Mouse (Mus musculus): ENCODE data around the gene Fhl1.

The Fhl1 gene

DNA sequence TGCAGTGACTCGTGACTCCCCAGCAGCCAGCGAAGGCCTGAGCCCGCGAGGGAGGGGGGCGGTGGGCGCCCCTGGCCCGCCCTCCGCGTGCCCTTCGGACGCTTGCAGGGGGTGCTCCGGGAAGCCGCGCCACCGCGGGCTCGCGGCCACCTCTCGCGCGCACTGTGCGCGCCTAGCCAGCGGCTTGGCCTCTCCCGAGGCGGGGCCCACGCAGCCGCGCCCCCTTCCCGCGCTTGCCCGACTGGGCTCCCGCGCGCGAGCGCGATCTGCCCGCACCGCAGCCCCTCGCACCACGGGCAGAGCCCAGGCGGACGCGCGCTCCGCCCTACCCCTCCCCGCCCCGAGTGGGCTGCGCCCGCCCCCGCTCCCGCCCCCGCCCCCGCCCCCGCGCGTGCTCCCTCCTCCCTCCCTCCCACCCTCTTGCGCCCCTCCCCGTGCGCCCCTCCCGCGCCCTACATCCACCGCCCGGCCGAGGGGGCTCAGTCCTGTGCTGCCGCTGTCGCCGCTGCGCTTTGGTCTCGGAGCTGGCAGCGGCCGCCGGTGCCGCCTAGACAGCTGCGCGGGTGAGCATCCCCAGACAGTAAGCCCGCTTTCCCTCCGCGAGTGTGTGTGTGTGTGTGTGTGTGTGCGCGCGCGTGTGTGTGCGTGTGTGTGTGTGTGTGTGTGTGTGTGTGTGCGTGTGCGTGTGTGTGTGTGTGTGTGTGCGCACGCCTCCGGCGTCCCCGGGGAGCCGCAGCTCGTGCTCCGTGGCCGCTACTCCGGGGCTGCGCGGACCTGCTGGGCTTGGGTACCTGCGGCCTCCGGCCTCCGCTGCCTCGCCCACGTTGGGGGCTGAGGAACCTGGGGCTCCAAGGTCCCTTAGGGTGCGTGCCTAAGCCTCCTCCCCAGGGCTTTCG, at the start of gene Fhl1:
Gene Fhl1 (plus strand): TSS at position 482 of the 896 bp plus-strand sequence.
- in situ Hi-C loops (cut with MboI; ENCODE audit: low pct_unique_long_range_greater_than_20kb in 1 of 2, low sequenced_read_pairs in 2 of 2, unreplicated experiment in 1 of 2) = no loop called here

DNA sequence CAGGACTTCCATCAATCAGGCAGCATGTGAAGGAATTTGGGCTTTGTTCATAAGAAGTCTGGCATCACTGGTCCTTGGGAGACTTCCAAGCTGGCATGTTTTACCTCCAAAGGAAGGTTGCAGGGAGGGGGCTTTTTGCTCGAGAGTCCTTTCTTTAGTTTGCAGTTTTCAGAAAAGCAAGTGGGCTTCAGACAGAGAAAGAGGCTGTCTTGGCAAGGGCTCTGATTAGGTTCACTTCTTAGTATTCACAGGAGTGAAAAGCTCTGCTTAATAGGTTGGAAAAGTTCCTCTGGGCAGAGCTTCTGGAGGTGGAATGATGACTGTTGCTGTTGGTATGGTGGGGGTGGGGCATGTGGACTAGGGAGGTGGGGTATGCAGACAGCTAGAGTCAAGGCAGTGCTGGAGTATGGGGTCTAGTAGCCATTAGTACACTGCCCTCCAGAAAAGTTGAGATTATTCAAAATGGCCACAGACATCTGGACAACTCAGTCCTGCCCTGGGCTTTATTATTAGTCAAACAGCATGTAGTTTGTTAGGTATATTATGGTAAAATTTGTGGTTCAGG, 49.3 kb upstream of the Fhl1 start:
- in situ Hi-C loops (cut with MboI; ENCODE audit: low pct_unique_long_range_greater_than_20kb in 1 of 2, low sequenced_read_pairs in 2 of 2, unreplicated experiment in 1 of 2) = no loop called here

DNA sequence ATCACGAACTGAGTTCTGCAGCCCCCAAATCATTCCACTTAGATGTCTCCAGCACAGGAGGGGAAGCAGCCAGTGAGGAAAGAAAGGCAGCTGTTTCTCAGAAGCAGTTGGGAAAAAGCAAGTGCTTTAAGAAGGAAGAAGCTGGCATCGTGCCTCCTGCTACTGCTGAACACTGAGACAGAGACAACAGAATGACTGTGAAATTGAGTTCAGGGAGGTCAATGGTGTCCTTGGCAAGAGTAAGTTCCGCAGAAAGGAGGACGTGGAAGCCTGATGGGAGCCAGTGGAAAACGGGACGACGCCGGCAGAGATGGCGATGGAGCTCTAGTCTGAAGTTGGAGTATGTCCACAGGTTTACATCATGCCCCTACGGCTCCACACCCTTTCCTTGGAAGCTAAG, 48.1 kb upstream of the Fhl1 start:
- in situ Hi-C loops (cut with MboI; ENCODE audit: low pct_unique_long_range_greater_than_20kb in 1 of 2, low sequenced_read_pairs in 2 of 2, unreplicated experiment in 1 of 2) = no loop called here

DNA sequence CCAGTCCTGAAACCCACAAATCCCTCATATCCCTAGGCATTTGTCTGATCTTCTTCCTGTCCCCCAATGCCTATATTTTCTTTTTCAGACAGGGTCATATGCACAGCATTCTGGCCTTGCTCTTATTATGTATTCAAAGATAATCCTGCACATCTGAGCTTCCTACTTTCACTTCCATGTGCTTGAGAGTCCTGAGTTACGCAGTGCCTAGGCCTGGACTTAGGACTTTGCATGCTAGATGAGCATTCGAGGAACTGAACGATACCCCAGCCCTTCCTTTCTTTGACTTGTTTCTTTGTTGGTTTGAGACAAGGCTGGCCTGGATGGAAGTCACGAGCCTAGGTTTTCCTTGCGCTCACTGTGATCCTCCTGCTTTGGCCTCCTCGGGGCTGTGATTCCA, 39.0 kb upstream of the Fhl1 start:
- in situ Hi-C loops (cut with MboI; ENCODE audit: low pct_unique_long_range_greater_than_20kb in 1 of 2, low sequenced_read_pairs in 2 of 2, unreplicated experiment in 1 of 2) = no loop called here

DNA sequence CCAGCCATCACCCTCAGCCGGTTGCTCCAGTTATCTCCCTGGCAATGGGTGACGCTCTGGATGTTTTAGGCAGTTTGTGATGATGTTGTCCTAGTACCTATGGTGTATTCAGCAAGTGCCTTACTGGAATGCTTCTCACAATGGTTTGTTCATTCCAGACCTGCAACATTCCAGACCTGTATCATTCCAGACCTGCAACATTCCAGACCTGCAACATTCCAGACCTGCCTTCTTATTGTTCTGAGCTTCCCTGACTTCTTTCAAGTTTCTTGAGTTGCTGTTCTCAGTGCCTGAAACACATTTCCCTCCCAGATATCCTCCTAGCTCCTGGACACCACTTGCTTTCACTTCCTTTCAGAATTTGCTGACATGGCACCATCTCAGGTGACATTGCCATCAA, 37.0 kb upstream of the Fhl1 start:
- in situ Hi-C loops (cut with MboI; ENCODE audit: low pct_unique_long_range_greater_than_20kb in 1 of 2, low sequenced_read_pairs in 2 of 2, unreplicated experiment in 1 of 2) = no loop called here

DNA sequence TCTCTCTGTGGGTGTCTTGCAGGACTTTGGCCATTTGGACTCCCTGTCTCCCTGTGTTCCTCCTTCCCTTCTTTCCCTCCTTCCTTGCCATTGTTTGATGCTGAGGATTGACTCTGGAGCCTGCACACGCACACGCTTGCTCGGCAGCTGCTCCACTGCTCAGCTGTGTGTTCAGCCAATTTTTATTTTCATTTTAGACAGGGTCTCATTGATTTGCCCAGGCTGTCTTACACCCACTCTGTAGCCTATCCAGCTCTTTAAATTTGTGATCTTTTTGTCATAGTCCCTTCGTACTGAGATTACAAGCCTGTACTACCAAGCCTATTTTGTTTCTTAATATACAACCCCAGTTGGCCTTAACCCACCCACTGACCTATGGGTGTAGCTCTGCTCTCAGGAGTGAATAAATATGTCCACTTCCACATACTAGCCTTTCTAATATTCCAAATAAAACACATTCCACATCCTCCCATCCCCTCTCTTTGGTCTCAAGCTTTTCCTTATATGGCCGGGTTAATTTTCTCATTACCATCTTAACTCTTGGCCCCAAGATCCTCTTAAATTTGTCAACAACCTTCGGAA, 34.3 kb upstream of the Fhl1 start:
- in situ Hi-C loops (cut with MboI; ENCODE audit: low pct_unique_long_range_greater_than_20kb in 1 of 2, low sequenced_read_pairs in 2 of 2, unreplicated experiment in 1 of 2) = no loop called here

DNA sequence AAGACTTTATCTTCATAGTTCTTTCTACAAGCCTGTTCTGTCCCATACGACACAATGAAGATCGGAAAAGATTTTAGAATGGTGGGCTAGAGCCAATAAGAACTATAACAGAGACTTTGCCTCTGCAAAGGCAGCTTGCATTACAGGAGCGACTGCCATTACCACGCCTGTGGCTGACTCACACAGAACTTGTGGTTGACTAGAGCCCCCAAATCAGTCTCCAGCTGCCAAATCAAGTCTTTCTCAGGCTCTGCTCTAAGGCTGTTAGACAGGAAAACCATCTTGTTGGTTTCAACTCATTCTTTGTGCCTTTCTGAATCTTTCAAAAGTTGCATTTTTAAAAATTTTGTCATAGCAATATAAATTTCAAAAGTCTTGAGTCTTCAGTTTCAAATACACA, 33.7 kb upstream of the Fhl1 start:
- in situ Hi-C loops (cut with MboI; ENCODE audit: low pct_unique_long_range_greater_than_20kb in 1 of 2, low sequenced_read_pairs in 2 of 2, unreplicated experiment in 1 of 2) = no loop called here

DNA sequence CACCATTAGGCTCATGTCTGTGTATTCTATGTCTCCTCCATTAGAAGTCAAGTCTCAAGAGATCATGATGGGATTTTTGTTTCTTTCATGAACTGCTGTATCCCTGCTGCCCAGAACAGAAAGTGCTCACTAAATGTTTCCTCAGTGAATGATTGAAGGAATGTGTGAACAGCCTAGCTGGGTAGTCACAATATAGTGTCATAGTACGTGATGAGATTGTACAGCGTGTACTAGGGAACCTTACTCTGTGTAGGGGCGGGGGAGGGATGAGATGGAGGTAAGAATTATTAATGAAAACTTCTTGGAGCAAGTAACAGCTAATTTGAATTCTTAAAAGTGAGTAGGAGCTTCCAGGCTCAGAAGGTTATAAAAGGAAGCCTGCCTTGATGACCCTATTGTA, 30.3 kb upstream of the Fhl1 start:
- in situ Hi-C loops (cut with MboI; ENCODE audit: low pct_unique_long_range_greater_than_20kb in 1 of 2, low sequenced_read_pairs in 2 of 2, unreplicated experiment in 1 of 2) = no loop called here

DNA sequence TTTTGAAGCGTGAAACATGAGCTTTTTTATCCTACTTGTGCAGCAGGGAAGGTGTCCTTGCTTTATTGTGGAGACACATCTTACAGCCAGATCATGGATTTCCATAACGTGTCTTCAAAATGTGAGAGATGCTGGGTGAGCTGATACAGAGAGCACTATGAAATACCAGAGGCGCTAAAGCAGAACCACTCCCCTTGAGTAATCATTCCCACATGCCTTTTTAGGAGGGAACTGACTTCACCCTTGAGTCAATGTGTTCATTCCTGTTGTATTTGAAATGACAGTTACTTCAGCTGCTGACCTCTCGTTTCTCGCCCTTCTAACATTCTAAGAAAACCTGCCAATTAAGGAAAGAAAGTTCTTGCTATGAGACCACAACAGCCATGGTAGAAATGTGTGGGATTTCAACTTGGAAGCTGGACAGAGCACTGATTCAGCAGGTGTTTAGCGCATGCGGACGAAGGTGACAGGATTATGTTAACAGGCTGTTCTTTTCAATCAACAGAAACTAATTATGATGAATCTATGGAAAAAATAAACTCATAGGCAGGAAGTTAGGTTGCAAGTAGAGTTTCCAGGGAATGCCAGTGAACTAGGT, 27.5 kb upstream of the Fhl1 start:
- in situ Hi-C loops (cut with MboI; ENCODE audit: low pct_unique_long_range_greater_than_20kb in 1 of 2, low sequenced_read_pairs in 2 of 2, unreplicated experiment in 1 of 2) = no loop called here

DNA sequence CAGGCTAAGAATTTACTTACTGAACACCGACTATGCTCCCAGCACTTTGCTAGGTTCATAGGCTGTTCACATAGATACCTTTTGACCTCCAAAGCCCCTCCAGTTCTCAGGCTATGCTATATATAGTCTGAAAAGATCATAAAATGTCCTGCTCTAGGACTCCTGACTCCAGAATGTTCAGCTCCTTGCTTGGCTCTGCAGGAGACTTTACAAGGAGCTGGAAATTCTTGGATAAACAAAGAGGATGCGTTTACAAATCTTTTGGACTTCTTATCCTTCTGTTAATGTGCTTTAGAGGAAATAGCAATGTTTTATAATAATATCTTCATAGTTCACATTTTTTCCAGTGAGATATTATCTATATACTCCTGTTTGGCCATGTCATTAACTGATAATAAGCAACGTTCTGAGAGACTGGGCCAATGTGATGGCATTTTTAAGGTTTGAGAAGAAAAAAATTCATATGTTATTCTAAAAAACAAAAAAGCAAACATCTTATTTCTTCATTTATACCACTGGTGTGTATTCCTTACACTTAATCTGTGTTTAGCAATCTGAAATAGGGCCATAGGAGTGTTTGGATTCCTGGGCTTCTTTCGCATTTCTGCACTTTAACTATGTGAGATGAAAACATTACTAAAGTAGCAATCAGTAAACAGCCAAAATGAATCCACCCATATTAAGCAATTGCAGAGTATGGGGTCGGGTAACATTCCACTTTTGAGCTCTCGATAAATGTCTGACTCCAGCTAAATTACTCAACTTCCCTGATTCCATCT, 22.8 kb upstream of the Fhl1 start:
- in situ Hi-C loops (cut with MboI; ENCODE audit: low pct_unique_long_range_greater_than_20kb in 1 of 2, low sequenced_read_pairs in 2 of 2, unreplicated experiment in 1 of 2) = no loop called here

DNA sequence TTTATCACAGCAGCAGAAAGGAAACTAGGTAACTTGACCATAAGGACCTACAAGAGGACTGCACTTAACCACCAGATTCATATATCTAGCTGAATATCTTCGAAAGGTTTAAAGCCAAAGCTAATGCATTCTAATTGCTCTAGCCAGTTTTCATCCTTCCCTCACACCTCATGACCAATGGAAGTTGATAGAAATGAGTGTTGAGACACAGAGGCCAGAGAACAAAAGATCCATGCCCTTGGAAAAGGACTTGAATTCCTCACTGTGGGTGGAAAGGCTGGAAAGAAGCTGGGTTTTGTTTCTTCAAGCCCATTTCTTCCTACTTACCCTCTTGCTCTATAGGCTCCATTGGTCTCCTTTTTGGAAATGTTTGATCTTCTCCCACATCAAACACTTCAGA, 21.1 kb upstream of the Fhl1 start:
- in situ Hi-C loops (cut with MboI; ENCODE audit: low pct_unique_long_range_greater_than_20kb in 1 of 2, low sequenced_read_pairs in 2 of 2, unreplicated experiment in 1 of 2) = no loop called here

DNA sequence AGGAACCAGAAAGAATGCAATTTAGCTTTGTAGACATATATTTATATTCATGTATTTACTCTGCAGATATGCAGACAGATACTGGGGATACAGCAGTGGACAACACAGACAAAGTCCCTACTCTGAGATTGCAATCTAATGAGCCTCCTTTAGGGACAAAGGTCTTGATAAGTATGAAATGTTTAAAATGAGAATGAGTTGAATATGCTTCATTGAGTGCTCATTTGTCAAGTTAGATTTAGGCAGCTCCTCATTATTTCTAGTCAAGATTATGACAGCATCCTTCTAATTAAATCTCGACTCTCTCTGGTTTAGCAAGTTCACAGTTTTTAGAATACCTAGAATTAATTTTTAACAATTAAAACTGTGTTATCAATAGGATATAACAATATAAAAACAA, 18.9 kb upstream of the Fhl1 start:
- in situ Hi-C loops (cut with MboI; ENCODE audit: low pct_unique_long_range_greater_than_20kb in 1 of 2, low sequenced_read_pairs in 2 of 2, unreplicated experiment in 1 of 2) = no loop called here

DNA sequence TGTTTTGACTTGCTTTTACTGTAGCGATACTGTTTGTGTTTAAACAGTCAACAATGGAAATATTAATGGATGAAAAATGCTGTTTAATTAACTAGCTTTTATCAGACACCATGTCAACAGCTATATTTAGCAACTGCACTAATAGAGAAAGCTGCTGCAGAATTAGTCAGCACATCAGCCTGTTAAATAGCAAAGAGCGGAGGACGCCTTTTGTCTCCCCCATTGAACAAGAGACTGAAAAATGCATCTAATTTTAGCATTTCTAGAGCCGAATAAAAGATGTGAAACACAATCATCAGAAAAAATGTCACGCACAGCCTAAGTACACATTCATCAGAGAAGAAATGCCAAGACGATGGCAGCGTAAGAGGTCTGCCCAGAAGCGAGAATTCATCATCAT, 9.0 kb upstream of the Fhl1 start:
- in situ Hi-C loops (cut with MboI; ENCODE audit: low pct_unique_long_range_greater_than_20kb in 1 of 2, low sequenced_read_pairs in 2 of 2, unreplicated experiment in 1 of 2) = no loop called here

DNA sequence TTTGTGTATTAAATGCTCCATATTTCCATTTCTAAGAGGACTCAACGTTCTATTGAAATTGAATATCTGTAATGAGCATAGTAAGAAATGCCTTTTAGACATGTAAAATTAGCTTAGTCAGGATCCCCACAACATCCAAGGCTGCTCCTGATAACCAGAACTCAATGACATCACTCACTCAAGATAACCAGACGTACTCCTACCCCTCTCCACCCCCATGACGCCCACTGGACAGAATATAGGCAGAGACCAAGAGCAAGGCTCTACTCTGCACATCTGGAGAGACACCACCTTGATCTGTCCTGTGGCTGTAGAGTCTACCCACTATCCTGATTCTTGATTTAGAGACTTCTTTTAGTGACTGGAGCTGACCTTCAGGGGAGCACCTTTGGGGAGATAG, 3.1 kb upstream of the Fhl1 start:
- in situ Hi-C loops (cut with MboI; ENCODE audit: low pct_unique_long_range_greater_than_20kb in 1 of 2, low sequenced_read_pairs in 2 of 2, unreplicated experiment in 1 of 2) = no loop called here

DNA sequence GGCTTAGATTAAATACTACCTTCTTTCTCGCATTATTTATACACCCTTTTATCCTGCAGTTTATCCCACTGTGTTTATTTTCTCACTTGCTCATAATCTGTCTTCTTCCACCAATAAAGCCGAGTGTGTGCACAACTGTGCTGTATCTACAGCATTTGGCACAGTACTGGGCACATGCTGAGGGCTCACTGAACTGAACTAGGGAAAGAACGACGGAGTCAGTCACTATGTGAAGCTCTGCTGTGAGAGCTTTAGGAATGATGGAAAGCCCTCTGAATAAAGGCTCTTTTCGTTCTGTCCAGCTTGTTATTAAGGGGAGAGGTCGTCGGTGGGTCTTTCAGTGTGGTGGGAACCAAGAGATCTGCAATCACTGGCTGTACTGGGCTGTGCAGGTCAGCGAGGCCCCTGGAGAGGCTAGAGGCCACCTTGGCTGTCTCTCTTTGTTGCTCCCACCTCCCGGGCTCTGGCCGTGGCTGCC, 720 bp upstream of the Fhl1 start:
- in situ Hi-C loops (cut with MboI; ENCODE audit: low pct_unique_long_range_greater_than_20kb in 1 of 2, low sequenced_read_pairs in 2 of 2, unreplicated experiment in 1 of 2) = no loop called here

DNA sequence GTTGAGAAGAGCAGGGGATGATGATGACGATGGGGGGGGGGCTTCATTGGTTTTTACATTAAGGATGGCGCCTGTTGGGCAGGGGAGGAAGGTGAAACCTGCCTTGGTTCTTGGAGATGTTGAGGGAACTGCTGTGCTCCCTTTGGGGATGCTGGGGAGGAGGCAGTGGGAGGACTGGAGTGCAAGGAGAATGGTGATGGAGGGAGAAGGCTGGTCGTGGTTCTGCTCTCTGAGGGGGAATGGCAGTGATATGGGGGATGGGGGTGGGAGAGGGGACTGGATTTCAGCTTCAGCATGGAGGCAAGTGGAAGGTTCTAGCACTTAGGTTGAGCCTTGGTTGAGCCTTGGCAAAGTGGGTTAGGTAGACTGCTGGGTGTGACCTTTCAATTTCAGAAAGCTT, 814 bp downstream of the Fhl1 start:
- in situ Hi-C loops (cut with MboI; ENCODE audit: low pct_unique_long_range_greater_than_20kb in 1 of 2, low sequenced_read_pairs in 2 of 2, unreplicated experiment in 1 of 2) = no loop called here

DNA sequence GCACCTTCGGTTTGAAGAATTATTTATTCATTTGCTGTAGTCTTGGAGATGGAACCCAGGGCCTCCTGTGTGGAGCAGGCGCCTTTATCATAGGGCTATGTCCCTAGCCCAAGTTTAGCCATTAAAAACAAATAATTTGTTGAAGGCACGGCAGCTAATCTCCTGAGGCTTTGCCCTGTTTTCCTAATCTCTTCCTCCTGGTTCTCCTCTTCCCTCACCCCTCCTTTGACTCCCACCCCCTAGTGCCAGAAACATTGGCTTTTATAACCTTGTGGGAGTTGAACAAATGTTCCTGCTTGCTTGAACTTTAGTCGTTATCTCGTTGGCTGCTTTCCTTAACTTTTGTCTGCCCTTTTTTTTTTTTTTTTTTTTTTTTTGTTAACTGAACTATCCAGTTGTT, 2.8 kb downstream of the Fhl1 start:
- in situ Hi-C loops (cut with MboI; ENCODE audit: low pct_unique_long_range_greater_than_20kb in 1 of 2, low sequenced_read_pairs in 2 of 2, unreplicated experiment in 1 of 2) = no loop called here

DNA sequence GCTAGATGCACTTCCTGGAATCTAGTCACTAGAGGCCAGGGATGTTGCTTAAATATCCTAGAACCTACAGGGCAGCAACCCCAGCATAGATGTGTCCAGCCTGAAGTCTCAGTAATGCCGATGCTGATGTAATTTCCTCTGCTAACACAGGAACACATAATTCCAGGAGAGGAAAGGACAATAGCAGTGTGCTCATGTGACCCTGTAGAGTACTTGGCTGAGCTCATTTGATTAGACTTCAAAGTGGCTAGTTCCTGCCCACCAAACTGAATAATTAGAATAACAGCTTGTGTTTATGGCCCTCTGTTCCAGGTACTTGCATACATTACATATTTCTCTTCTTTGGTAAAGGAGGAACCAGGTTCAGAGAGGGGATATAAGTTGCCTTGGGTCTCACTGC, 4.6 kb downstream of the Fhl1 start:
- in situ Hi-C loops (cut with MboI; ENCODE audit: low pct_unique_long_range_greater_than_20kb in 1 of 2, low sequenced_read_pairs in 2 of 2, unreplicated experiment in 1 of 2) = no loop called here
